Mouse (Mus musculus): Measurements from ENCODE around the gene Nfe2l1. TPM values are rescaled to one million over a fixed set of nuclear protein-coding genes. Genes with fewer than 3 reads are reported as not detected.
A peak's percentile ranks its signal among the peaks of the same experiment; 100 is the strongest.

The Nfe2l1 gene
- polyA plus RNA-seq, 1 experiment: 102 TPM

DNA sequence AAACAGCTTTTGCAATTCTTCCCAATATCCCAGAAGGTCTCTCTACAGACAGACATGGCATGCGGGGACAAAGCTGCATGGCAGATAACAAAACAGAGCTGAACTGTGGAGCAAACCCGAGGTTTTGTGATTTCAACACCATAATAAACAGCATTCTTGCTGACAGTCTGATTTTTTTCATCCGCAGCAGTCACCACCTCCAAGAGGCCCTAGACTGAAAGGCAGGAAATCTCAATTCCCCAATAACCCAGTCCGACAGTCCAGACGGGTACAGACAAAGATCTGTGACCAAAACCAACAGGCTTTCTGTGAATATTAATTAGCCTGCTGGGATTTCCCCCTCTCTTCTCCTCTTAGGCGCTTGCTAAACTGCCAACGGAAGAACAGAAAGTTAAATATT is 54.1 kb downstream of the Nfe2l1 start:
- no peak for TF ChIP-seq POLR2A (IDR thresholded peaks at IDR 0.05; ENCODE audit: borderline replicate concordance, extremely low read depth, insufficient read depth, insufficient read length, poor library complexity, severe bottlenecking)
- no peak for DNase-seq (ENCODE audit: low read depth)

DNA sequence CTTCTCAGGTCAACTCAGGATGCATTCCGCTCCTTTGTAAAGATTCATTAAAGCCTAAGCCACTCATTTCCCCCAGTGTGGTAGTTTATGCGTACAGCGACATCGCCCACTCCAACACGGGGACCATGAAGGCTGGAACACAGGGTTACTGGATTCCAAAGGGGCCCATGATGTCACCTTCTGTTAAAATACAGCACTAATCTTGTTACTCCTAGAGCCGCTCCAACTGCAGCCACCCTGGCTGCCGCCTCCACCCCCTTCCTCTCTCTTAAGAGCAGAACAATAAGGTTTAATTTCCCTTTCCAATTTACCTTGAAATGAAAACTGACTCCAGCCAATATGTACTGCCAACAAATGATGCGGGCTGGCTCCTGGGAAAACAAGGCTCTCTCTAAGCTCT is 54.7 kb downstream of the Nfe2l1 start:
- TF ChIP-seq POLR2A (IDR thresholded peaks at IDR 0.05; ENCODE audit: borderline replicate concordance, extremely low read depth, insufficient read depth, insufficient read length, poor library complexity, severe bottlenecking): no peak
- no peak for TF ChIP-seq CTCF (IDR thresholded peaks at IDR 0.05; ENCODE audit: borderline replicate concordance, extremely low read depth, insufficient read depth, insufficient read length)

DNA sequence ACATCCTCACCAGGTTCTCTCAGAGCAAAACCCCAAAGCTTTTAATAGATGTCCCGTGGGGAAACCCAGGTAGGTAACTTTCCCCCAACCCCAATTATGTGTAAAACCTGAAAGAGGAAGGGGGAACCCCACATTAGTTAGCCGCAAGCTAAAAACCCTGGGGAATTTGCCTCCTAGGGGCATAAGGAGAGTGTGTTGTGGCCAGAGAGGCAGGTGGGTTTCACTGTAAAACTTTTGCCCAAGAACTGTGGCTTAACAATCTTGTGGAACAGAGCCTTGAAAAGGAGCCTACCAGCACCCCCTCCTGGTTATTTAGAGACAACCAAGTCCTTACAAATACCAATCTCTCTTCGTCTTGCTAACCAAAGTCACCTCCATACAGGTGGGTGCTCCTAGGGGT is 55.2 kb downstream of the Nfe2l1 start:
- no peak for TF ChIP-seq POLR2A (IDR thresholded peaks at IDR 0.05; ENCODE audit: borderline replicate concordance, extremely low read depth, insufficient read depth, insufficient read length, poor library complexity, severe bottlenecking)
- TF ChIP-seq CTCF (IDR thresholded peaks at IDR 0.05; ENCODE audit: borderline replicate concordance, extremely low read depth, insufficient read depth, insufficient read length): peak; percentile 8; the same call in 1 of the 2 replicates
- peak; percentile 39 for DNase-seq (ENCODE audit: low read depth)

More for the DNA sequence above, 54.7 kb downstream of the Nfe2l1 start:
- no peak for DNase-seq (ENCODE audit: low read depth)

DNA sequence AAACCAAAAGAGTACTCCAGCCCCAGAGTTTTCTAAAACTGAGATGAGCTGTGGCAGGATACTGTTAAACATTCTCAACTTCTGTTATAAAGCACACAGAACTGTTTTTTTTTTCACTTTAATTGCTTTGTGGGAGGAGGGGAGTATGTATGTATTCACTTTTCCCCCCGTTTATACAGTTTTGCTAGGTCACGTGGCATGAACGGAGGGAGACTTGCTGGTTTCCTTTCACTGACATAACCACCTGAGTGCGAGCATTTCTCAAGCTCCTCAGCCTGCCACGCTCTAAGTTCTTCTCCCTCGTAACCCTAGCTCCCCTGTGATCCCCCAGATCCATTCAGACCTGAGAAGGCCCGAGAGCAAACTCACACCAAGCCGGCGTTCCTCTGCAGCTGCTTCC is 57.4 kb downstream of the Nfe2l1 start:
- no peak for TF ChIP-seq POLR2A (IDR thresholded peaks at IDR 0.05; ENCODE audit: borderline replicate concordance, extremely low read depth, insufficient read depth, insufficient read length, poor library complexity, severe bottlenecking)
- TF ChIP-seq CTCF (IDR thresholded peaks at IDR 0.05; ENCODE audit: borderline replicate concordance, extremely low read depth, insufficient read depth, insufficient read length): no peak

DNA sequence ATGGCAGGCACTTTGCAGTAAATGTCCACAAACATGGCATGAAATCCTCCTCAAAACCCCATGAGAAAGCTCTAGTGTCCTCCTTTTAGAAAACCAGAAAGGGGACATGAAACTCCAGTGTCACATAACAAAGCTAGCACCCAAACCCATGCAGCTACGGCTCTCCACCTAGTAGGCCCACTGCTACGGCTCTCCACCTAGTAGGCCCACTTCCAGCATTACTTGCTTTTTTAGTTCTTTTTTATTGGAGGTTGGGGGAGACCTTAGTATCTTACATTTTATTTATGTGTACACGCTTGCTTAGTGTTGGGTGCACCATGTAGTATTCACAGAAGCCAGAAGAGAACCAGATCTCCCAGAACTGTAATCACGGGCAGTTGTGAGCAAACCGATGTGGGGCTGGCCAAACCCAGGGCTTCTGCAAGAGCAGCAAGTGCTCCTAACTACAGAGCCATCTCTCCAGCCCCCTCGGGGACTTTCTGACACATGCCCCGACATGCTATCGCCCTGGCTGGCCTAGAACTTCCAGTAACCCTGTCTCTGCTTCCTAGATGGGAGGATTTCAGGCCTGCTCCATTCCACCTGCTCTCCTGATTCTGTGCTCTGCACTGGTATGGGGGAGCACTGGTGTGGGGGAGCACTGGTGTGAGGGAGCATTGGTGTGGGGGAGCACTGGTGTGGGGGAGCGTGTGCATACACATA is 58.3 kb downstream of the Nfe2l1 start:
- no peak for TF ChIP-seq POLR2A (IDR thresholded peaks at IDR 0.05; ENCODE audit: borderline replicate concordance, extremely low read depth, insufficient read depth, insufficient read length, poor library complexity, severe bottlenecking)
- no peak for DNase-seq (ENCODE audit: low read depth)

More for the DNA sequence above, 57.4 kb downstream of the Nfe2l1 start:
- DNase-seq (ENCODE audit: low read depth): no peak

DNA sequence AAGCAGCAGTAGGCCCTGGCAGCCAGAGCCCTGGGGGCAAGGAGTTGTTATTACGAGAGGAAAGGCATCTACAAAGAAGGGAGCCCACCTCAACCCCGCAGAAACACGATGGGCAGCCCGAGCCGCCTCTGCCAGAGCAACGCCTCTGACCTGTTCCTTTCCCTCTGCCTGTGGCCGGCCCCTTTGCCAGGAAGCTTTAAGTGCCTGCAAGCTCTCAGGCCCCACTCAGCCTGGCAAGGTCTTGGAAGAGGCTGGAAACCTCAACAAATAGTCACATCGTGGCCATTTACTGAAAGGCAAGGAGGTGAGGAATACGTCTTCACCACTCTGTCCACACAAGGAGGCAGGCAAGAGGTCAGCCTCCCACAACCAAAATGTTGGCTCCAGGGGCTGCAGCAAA is 61.5 kb downstream of the Nfe2l1 start:
- DNase-seq (ENCODE audit: low read depth): no peak
- TF ChIP-seq CTCF (IDR thresholded peaks at IDR 0.05; ENCODE audit: borderline replicate concordance, extremely low read depth, insufficient read depth, insufficient read length) (no peak), POLR2A (IDR thresholded peaks at IDR 0.05; ENCODE audit: borderline replicate concordance, extremely low read depth, insufficient read depth, insufficient read length, poor library complexity, severe bottlenecking) (no peak)

Other genes with a start within 250 kb of the Nfe2l1 start
- gene Snx11, start 52.4 kb downstream of the Nfe2l1 start, polyA plus RNA-seq (2012; rRNA removed): 54.8 and 60.8 TPM in 2 replicates
- gene Cbx1, start 40.8 kb downstream of the Nfe2l1 start, polyA plus RNA-seq (2012; rRNA removed): 79.2 and 79.7 TPM in 2 replicates
- gene Copz2, start 19.9 kb upstream of the Nfe2l1 start, polyA plus RNA-seq (2012; rRNA removed): 9.3 and 15.8 TPM in 2 replicates
- 71.6 and 83.7 TPM in 2 replicates for gene Cdk5rap3, start 86.5 kb upstream of the Nfe2l1 start, polyA plus RNA-seq (2012; rRNA removed)
- 0.09 and 0.16 TPM in 2 replicates for gene Prr15l, start 98.1 kb upstream of the Nfe2l1 start, polyA plus RNA-seq (2012; rRNA removed)
- 11.8 and 14.4 TPM in 2 replicates for gene Pnpo, start 114.0 kb upstream of the Nfe2l1 start, polyA plus RNA-seq (2012; rRNA removed)
- 12.3 and 17.8 TPM in 2 replicates for gene Sp2, start 153.0 kb upstream of the Nfe2l1 start, polyA plus RNA-seq (2012; rRNA removed)
- 0.64 and 1.0 TPM in 2 replicates for gene Sp6, start 183.4 kb upstream of the Nfe2l1 start, polyA plus RNA-seq (2012; rRNA removed)
- gene Scrn2, start 200.0 kb upstream of the Nfe2l1 start, polyA plus RNA-seq (2012; rRNA removed): 11.8 and 16.9 TPM in 2 replicates
- 2.0 and 2.9 TPM in 2 replicates for gene Lrrc46, start 211.4 kb upstream of the Nfe2l1 start, polyA plus RNA-seq (2012; rRNA removed)
- 60.4 and 68.8 TPM in 2 replicates for gene Mrpl10, start 211.6 kb upstream of the Nfe2l1 start, polyA plus RNA-seq (2012; rRNA removed)
- gene Osbpl7, start 220.7 kb upstream of the Nfe2l1 start, polyA plus RNA-seq (2012; rRNA removed): 14.6 and 14.9 TPM in 2 replicates